Mouse (Mus musculus) thymus, adult 2 months (tissue): ENCODE results near the gene Gm44790.

Experiments
- CTCF ChIP-seq: fragments of 200-500 bp; IDR thresholded peaks from 2 replicates; pipeline ENCODE4 v1.5.1; 2012; ENCODE audit warnings: mild to moderate bottlenecking, control low read depth, low read length, moderate library complexity, borderline replicate concordance; ENCODE audit not compliant: control insufficient read depth, poor library complexity, insufficient read depth; ENCODE audit errors: extremely low read depth
- POLR2A ChIP-seq: fragments of 200-500 bp; IDR thresholded peaks from 2 replicates; pipeline ENCODE4 v1.6.1; 2012; ENCODE audit warnings: mild to moderate bottlenecking, low read length, control low read depth, moderate library complexity; ENCODE audit not compliant: control insufficient read depth, poor library complexity, insufficient read depth; ENCODE audit errors: extremely low read depth

DNA sequence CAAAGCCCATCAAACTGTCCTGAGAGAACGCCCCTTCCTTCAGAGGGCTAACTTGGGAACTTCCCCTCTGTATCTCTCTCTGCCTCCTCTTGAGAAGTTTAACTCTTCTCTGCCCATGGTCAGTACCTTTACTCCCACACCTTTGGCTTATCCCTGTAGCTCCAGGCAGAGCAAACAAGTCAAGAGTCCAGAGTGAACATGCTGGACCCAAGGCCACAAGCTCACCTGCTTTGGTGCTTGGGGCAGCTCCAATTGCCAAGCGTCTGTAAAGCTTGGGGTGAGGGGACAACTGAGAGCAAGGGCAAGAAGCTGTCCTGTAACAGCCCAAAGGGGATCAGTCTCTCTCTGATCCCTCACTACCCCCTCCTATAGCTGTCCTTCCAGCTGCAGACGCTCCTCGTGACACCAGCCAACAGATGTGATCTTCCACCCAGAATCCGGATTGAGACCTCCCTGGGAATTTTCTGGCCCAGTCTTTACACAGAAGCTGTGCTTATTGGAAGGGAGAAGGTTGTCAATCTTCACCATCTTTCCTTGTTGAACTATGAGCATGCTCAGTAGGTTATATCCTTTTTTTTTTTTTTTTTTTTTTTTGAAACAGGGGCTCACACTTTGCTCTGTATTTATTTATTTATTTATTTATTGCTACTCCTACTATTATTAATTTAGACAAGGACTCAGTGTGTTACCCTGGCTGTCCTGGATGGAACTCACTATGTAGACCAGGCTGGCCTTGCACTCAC is 40.9 kb upstream of the Gm44790 start:
- no peak for TF ChIP-seq POLR2A
- no peak for TF ChIP-seq CTCF
